Mouse (Mus musculus) CH12.LX (cell line): Measurements from ENCODE around the gene Parp3.

ENCODE experiments used
- CTCF ChIP-seq, 2 experiments: IDR thresholded peaks in 1 of 2; conservative IDR thresholded peaks in 1 of 2; 2 replicates each; pipeline ENCODE4 v1.5.1; 2011 to 2012; ENCODE audit warnings: low read depth in 2 of 2, low read length in 2 of 2, improper control_type of control experiment in 1 of 2, inconsistent platforms in 1 of 2, mild to moderate bottlenecking in 1 of 2, moderate library complexity in 1 of 2
- E2F4 ChIP-seq: IDR thresholded peaks from 2 replicates; pipeline ENCODE4 v1.6.1; 2011; ENCODE audit warnings: low read depth, low read length, improper control_type of control experiment; ENCODE audit not compliant: insufficient replicate concordance
- ELF1 ChIP-seq: IDR thresholded peaks from 2 replicates; pipeline ENCODE4 v1.6.1; 2014; ENCODE audit warnings: low read depth, mild to moderate bottlenecking, inconsistent platforms, low read length, improper control_type of control experiment
- RAD21 ChIP-seq: IDR thresholded peaks from 2 replicates; pipeline ENCODE4 v1.6.1; 2011; ENCODE audit warnings: low read depth, mild to moderate bottlenecking, low read length, improper control_type of control experiment, moderate library complexity
- RCOR1 ChIP-seq: conservative IDR thresholded peaks from 2 replicates; pipeline ENCODE4 v1.6.1; 2012; ENCODE audit warnings: low read depth, mild to moderate bottlenecking, inconsistent platforms, low read length, improper control_type of control experiment
- UBTF ChIP-seq: IDR thresholded peaks from 2 replicates; pipeline ENCODE4 v1.6.1; 2012; ENCODE audit warnings: low read depth, mild to moderate bottlenecking, inconsistent platforms, low read length, improper control_type of control experiment, moderate library complexity

DNA sequence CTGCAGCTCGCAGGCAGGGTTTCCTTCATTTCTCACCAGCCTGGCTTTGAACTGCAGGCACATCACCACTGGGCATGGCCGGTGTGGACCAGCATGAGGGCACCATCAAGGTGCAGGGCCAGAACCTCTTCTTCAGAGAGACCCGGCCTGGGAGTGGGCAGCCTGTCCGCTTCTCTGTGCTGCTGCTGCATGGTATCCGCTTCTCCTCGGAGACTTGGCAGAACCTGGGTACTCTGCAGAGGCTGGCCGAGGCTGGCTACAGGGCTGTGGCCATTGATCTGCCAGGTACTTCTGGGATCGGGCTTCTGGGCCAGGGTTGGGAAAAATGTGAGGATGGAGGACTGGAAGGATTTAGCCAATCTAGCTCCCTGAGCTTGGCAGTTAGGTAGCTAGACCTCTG is 26.8 kb downstream of the Parp3 start:
- TF ChIP-seq CTCF (conservative IDR thresholded peaks at IDR 0.05 in 1 of 2, IDR thresholded peaks at IDR 0.05 in 1 of 2; ENCODE audit: low read depth in 2 of 2, low read length in 2 of 2), result no peak
- no peak for TF ChIP-seq E2F4
- no peak for TF ChIP-seq RCOR1
- TF ChIP-seq RAD21, result no peak
- no peak for TF ChIP-seq ELF1
- TF ChIP-seq UBTF, result no peak
